Mouse (Mus musculus): ENCODE data around the gene Smpd4. TPM values are rescaled to one million over a fixed set of nuclear protein-coding genes. Genes with fewer than 3 reads are reported as not detected.
"Not testable (repeated sequence)": the region's sequence is repeated elsewhere in the genome, so short reads cannot be mapped to it uniquely, and the experiment has no call there.

Smpd4 gene
- 10 to 100 TPM; 19.4 to 23.2 TPM for total RNA-seq (2021)

GRCm38 (mm10) chr16:17619198-17620105 is at the start of gene Smpd4:
Gene Smpd4, plus strand, starts transcription at chr16:17619354.
- intact Hi-C loops (cut with DNase I), result loop anchor here (5.0 kb wide), 1 partner anchor 193 kb away; no protein-coding TSS in a partner anchor
- peak; percentile 93 to 98 for DNase-seq

DNA sequence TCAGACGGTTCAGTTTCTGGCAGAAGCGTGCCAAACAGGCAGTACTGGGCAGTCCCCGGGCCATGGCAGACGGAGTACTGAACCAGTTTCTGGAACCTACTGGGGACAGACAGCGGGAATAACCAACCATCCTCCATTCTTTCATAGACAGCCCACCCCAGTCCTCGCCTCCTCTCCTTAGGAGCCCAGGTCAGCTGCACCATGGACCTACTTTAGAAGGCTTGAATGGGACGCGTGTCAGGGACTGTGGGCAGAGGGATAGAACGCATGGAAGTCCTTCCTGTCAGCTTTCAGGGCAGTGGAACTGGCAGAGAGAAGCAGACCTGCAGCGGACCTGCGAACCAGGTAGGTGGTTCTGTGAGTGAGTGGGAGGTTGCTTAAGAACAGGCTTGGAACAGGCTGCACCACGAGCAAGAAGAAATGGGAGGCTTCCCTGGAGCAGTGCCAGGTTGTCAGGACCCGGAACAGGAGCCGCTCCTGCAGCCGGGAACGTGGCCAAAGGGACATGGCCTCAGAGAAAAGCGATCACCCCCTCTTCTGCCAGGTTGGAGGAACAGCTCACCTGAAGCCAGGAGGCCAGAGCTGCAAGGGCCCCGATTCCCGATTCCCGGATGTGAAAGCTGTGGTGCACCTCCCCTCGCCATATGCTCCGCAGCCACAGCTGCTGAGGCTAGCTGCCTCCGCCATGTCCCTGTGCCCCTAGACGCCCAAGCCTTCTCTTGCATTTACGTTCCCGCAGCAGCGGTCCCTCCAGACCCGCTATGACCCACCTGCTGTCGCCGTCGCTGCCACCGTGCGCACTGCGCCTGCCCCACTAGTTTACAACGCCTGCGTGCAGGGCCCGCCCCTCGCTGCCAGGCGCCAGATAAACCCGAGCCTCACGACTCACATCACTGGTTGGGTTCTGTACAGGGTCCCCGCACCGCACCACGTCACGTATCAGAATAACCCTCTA is 43.0 kb upstream of the Smpd4 start:
- intact Hi-C loops (cut with DNase I), result no loop called here
- peak; percentile 53 to 58 for DNase-seq

DNA sequence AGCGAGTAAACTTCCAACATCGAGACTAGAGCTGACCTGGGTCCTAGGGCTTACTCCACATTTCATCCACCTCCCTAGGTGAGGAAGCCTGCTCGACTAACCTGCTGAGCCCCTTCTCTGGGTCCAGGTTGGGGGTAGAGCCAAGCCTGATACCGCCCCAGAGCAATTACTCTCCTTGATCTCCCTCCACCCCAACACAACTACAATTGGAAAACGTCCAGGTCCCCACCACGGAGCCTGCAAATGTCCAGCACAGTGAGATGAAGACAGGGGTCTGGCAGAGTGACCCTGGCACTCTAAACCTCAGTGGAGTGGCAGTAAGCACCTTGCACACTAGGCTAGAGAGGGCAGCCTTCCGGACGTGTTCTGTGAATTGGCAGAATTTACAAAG is 42.3 kb upstream of the Smpd4 start:
- intact Hi-C loops (cut with DNase I), result no loop called here

GRCm38 (mm10) chr16:17583064-17583463 is 36.1 kb upstream of the Smpd4 start, which contains the start of gene Slc7a4:
Gene Slc7a4, minus strand, starts transcription at chr16:17583214.
- intact Hi-C loops (cut with DNase I), result no loop called here
- no peak for DNase-seq

More for the DNA sequence above, 42.3 kb upstream of the Smpd4 start:
- no peak for DNase-seq

DNA sequence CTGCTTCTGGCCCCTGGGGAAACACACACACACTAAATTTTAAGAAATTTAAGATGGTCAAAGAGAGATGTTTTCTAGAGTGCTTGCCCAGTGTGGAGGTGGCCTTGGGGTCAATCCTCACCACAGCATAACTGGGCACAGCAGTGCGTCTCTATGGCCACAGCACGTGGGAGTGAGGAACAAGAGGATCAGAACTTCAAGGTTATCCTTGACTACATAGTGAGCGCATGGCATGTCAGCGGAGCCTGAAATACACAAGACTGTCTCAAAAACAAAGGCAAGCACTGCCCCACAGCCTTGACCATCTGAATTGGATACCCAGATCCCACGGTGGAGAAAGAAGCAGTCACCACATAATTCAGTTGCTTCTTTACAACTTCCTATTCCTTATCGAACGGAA is 34.6 kb upstream of the Smpd4 start:
- intact Hi-C loops (cut with DNase I), result no loop called here
- no peak for DNase-seq

DNA sequence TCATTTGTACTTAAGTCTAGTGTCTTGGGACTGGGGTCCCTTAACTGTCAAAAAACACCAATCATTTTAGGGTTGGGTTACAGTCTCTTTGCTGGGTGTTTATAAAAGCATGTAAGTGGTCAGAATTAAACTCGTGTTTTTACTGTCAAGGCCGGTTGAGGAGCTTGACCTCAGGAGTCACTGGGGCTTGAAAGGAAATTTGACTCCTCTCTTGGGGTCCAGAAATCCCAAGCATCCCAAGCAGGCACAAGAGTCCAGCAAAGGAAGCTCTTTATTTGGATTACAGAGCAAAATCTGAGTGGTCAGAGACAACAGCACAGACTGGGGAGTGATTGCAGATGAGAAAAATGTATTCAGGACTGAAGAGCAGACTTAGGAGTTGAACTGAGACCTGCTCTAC is 28.4 kb upstream of the Smpd4 start:
- intact Hi-C loops (cut with DNase I), result no loop called here
- DNase-seq, result no peak

DNA sequence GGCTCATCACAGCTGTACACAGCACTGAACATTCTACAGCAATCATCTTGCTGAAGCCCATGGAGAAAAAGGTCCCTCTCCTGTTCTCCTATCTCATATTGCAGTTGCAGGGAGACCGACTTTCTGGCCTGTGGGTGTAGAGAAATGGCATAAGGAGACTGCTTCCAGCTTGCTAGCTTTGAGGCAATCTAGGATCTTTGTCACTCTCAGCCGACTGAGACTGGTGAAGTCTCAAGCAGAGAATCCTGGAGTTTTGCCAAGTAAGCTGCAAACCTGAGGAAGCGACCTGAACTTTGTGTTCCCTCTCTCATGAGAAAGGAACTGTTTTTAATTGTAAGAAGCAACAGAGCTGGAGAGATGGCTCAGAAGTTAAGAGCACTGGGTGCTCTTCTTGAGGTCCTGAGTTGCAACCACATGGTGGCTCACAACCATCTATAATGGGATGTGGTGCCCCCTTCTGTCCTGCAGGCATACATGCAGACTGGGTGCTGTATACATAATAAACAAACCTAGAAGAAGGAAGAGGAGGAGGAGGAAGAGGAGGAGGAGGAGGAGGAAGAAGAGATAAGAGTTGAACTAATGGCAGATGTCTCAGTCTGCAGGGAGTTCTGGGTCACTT is 18.1 kb upstream of the Smpd4 start:
- DNase-seq, result no peak
- intact Hi-C loops (cut with DNase I), result no loop called here

DNA sequence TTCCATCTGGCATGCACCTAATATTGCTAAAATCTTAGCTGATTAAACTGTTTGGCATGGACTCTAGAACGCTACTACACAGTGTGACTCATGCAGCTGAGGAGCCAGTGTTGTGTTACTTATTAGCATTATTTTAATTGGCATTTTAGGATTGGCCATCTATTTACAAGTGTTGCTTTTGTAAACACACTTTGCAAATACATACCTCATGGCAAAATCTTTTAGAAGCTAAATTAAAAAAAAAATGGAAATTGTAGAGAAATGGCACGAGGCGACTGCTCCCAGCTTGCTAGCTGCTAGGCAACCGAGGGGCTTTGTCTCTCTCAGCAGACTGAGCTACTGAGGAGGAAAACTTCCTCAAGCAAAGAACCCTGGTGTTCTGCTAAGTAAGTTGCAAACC is 14.2 kb upstream of the Smpd4 start:
- intact Hi-C loops (cut with DNase I), result no loop called here
- DNase-seq, result no peak

DNA sequence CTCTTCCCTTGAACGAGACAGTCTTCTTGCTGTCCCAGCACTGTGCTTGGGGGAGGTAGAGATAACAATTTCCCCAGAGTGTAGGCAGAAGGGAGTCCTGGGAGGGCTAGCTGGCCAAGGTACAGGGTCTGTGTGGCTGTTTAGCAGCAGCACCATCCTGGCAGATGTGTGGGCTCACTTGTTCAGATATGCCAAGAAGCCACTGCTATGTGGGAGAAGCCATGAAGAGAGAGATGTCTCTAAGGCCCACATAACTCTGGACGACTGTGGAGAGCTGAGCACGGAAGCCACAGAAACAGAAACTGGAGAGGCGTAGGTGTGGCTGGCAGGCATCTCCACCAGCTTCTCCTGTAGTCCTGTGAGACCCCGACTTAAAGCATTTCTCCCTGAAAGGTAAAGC is 13.5 kb upstream of the Smpd4 start:
- intact Hi-C loops (cut with DNase I), result no loop called here
- DNase-seq, result no peak

DNA sequence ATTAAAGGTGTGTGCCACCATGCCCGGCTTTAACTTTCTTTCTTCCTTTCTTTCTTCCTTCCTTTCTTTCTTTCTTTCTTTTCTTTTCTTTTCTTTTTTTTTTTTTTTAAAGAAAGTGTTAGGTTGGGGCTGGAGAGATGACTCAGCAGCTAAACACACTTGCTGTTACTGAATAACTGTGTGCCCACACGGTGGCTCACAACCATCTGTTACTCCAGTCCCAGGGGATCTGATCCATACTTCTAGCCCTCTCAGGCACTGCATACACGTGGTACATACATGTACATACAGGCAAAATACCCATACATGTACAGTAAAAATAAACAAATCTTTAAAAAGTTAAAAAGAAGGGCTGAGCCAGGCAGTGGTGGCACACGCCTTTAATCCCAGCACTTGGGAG is 7.8 kb upstream of the Smpd4 start:
- DNase-seq, result no peak
- intact Hi-C loops (cut with DNase I), result no loop called here

- not testable (repeated sequence) for DNase-seq
- intact Hi-C loops (cut with DNase I), result loop anchor here (5.0 kb wide), 1 partner anchor 198 kb away; no protein-coding TSS in a partner anchor
Observed at GRCm38 (mm10) chr16:17614740-17615139, 4.4 kb upstream of the Smpd4 start.

GRCm38 (mm10) chr16:17616212-17616611 is 2.9 kb upstream of the Smpd4 start:
- intact Hi-C loops (cut with DNase I), result loop anchor here (2.0 to 5.0 kb wide), 2 partner anchors 57 to 196 kb away; no protein-coding TSS in a partner anchor
- no peak for DNase-seq

DNA sequence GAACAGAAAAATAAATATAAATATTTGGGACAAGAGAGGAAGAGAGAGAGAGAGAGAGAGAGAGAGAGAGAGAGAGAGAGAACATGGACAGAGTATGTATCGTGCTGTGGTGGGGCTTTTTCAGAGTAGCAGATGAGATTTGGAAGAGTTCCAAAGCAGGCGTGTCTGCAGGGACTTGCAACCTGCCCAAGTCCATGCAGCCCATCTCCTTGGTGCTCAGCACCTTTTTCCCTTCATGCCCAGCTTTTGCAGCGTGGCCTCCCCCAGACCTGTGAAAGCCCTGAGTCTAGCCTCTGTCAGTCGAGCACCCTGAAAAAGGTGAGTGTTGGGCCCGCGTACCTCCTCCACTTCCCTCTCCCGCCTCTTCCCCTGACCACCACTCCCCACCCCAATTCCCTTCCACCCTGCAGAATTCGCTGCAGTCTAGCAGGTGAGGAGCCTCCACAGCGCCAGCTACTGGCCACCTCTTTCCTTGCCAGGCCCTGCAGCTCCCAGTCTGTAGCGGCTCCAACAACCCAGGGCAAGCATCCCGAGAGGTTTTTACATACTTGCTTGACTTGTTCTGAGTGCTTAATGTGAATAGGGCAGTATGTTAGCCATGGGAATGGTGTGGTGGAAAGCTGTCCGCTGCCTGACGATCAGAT is 1.1 kb upstream of the Smpd4 start:
- peak; percentile 16 to 34 for DNase-seq
- intact Hi-C loops (cut with DNase I), result loop anchor here (2.0 to 5.0 kb wide), 2 partner anchors 59 to 194 kb away; no protein-coding TSS in a partner anchor

GRCm38 (mm10) chr16:17621936-17622335 is 2.8 kb downstream of the Smpd4 start:
- DNase-seq, result no peak
- intact Hi-C loops (cut with DNase I), result no loop called here

DNA sequence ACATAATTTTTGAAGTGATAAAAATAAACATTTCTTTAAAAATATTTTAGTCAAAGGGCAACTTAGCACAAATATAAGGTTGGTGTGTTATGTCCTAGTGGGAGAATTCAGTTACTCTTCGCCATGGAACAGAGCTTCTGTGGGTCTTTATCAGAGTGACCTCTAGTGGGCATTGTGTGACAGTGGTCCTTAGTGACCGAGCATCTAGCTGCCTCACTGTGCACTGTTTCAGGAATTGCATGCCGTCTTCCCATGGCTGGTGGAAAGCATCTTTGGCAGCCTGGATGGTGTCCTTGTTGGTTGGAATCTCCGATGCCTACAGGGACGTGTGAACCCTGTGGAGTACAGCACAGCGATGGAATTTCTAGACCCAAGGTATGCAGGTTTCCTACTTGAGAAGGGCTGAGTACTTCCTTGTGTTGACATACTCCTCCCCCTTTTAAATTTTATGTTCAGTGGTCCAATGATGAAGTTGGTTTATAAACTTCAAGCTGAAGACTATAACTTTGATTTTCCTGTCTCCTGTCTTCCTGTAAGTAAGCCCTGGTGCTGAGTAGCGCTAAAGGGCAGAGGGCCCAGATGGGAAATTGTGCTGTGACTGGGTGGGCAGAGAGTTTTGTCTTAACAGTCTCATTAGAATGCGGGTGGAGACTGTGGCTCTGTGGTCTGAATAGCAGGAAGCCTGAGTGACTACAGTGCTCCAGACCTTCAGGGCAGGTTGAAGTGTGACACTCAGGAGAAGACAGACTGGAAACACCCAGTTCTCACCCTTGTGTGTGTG is 6.5 kb downstream of the Smpd4 start:
- intact Hi-C loops (cut with DNase I), result no loop called here
- DNase-seq, result no peak

DNA sequence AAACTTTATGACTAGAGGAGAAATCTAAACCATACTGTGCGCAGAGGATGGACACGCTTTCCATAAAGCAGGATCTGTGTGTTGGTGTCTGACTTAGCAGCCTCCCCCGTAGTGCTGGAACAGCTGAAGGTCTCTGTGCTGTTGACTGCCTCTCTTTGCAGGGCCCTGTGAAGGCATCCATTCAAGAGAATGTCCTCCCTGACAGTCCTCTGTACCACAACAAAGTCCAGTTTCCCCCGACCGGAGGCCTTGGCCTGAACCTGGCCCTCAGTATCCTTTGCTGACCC is 7.1 kb downstream of the Smpd4 start:
- intact Hi-C loops (cut with DNase I), result no loop called here
- no peak for DNase-seq

- no peak for DNase-seq
- intact Hi-C loops (cut with DNase I), result no loop called here
Observed at GRCm38 (mm10) chr16:17632580-17632979, 13.4 kb downstream of the Smpd4 start.

- DNase-seq, result no peak
Observed at GRCm38 (mm10) chr16:17633481-17634181, 14.5 kb downstream of the Smpd4 start.

DNA sequence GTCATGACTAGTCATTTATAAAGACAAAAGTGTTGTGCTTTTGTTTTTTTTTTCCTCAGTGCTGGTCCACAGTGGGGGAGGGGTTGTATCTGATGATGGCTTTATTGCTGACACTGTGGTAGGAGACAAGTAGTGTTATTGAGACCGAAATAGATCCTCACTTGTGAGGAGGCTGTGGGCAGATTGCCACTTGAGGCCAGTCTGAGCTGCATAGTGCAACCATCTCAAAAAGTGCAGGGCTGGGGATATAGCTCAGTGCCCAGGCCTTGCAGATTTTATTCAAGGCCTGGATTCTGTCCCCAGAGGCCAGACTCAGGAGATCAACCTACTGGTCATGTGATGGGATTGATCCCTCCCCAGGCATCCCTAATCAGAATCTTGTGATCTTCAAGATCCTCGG is 17.8 kb downstream of the Smpd4 start:
- intact Hi-C loops (cut with DNase I), result no loop called here
- no peak for DNase-seq

More at GRCm38 (mm10) chr16:17633481-17634181, 14.5 kb downstream of the Smpd4 start:
- intact Hi-C loops (cut with DNase I), result no loop called here
